Mouse (Mus musculus) MEL (cell line): ENCODE measurements around the gene Ambra1. TPM values are rescaled to one million over a fixed set of nuclear protein-coding genes. Genes with fewer than 3 reads are reported as not detected.

ENCODE experiments used
- DNase-seq: peaks from one replicate; pipeline ENCODE4 v3.0.0; 2011; ENCODE audit warnings: low read depth, low spot score
- H3K27ac ChIP-seq: 2 replicates; pipeline ENCODE4 v1.5.1; 2012; ENCODE audit warnings: low read depth, mild to moderate bottlenecking, control low read depth, low read length, moderate library complexity; ENCODE audit not compliant: control insufficient read depth
- H3K27me3 ChIP-seq, 2 experiments: fragments of 150-350 bp in 1 of 2; sonication (generic) in 1 of 2; 2 replicates each; pipeline ENCODE4 v1.6.1; 2012; ENCODE audit warnings: low read length in 2 of 2, mild to moderate bottlenecking in 2 of 2, improper control_type of control experiment in 1 of 2, moderate library complexity in 1 of 2; ENCODE audit not compliant: insufficient read depth in 2 of 2, control insufficient read depth in 1 of 2
- H3K36me3 ChIP-seq, 2 experiments: 2 replicates each; pipeline ENCODE4 v1.6.1; 2012 to 2014; ENCODE audit warnings: low read length in 2 of 2, improper control_type of control experiment in 1 of 2, inconsistent platforms in 1 of 2, mild to moderate bottlenecking in 1 of 2; ENCODE audit not compliant: insufficient read depth in 2 of 2, control insufficient read depth in 1 of 2
- H3K4me1 ChIP-seq, 2 experiments: fragments of 150-350 bp in 1 of 2; sonication (generic) in 1 of 2; 2 replicates each; pipeline ENCODE4 v1.6.1; 2012; ENCODE audit warnings: low read length in 2 of 2, improper control_type of control experiment in 1 of 2, mild to moderate bottlenecking in 1 of 2; ENCODE audit not compliant: insufficient read depth in 2 of 2, control insufficient read depth in 1 of 2
- H3K4me3 ChIP-seq, 2 experiments: fragments of 150-350 bp in 1 of 2; sonication (generic) in 1 of 2; 2 replicates each; pipeline ENCODE4 v1.5.1; 2012; ENCODE audit warnings: low read depth in 2 of 2, low read length in 2 of 2, mild to moderate bottlenecking in 2 of 2, moderate library complexity in 2 of 2, control low read depth in 1 of 2, improper control_type of control experiment in 1 of 2; ENCODE audit not compliant: control insufficient read depth in 1 of 2, insufficient read depth in 1 of 2
- H3K79me2 ChIP-seq: 2 replicates; pipeline ENCODE4 v1.6.1; 2012; ENCODE audit warnings: mild to moderate bottlenecking, low read length, moderate library complexity; ENCODE audit not compliant: control insufficient read depth, poor library complexity, insufficient read depth
- H3K9ac ChIP-seq: 2 replicates; pipeline ENCODE4 v1.6.1; 2012; ENCODE audit warnings: low read depth, mild to moderate bottlenecking, control low read depth, low read length, moderate library complexity; ENCODE audit not compliant: control insufficient read depth, poor library complexity, severe bottlenecking
- H3K9me3 ChIP-seq: fragments of 150-350 bp; sonication (generic); replicated peaks from 2 replicates; pipeline ENCODE4 v1.6.1; 2012; ENCODE audit warnings: mild to moderate bottlenecking, low read length, improper control_type of control experiment, moderate library complexity; ENCODE audit not compliant: insufficient read depth
- CHD1 ChIP-seq: IDR thresholded peaks from 2 replicates; pipeline ENCODE4 v1.6.1; 2012; ENCODE audit warnings: low read depth, mild to moderate bottlenecking, inconsistent platforms, low read length, improper control_type of control experiment
- E2F4 ChIP-seq: IDR thresholded peaks from 2 replicates; pipeline ENCODE4 v1.6.1; 2011; ENCODE audit warnings: low read depth, low read length, improper control_type of control experiment, borderline replicate concordance
- GATA1 ChIP-seq: IDR thresholded peaks from 2 replicates; pipeline ENCODE4 v1.6.1; 2011; ENCODE audit warnings: low read depth, low read length, improper control_type of control experiment
- MAFK ChIP-seq: IDR thresholded peaks from 2 replicates; pipeline ENCODE4 v1.6.1; 2011; ENCODE audit warnings: low read depth, mild to moderate bottlenecking, low read length, improper control_type of control experiment, borderline replicate concordance
- MAZ ChIP-seq: IDR thresholded peaks from 2 replicates; pipeline ENCODE4 v1.6.1; 2012; ENCODE audit warnings: low read depth, mild to moderate bottlenecking, inconsistent platforms, low read length, improper control_type of control experiment
- MEF2A ChIP-seq: IDR thresholded peaks from 2 replicates; pipeline ENCODE4 v1.6.1; 2014; ENCODE audit warnings: low read depth, mild to moderate bottlenecking, inconsistent platforms, low read length, improper control_type of control experiment; ENCODE audit not compliant: poor library complexity, insufficient replicate concordance, severe bottlenecking; ENCODE audit errors: extremely low read depth
- MXI1 ChIP-seq: IDR thresholded peaks from 2 replicates; pipeline ENCODE4 v1.6.1; 2011; ENCODE audit warnings: mild to moderate bottlenecking, low read depth, low read length, improper control_type of control experiment
- NRF1 ChIP-seq: IDR thresholded peaks from 2 replicates; pipeline ENCODE4 v1.6.1; 2014; ENCODE audit warnings: low read depth, mild to moderate bottlenecking, inconsistent platforms, low read length, improper control_type of control experiment, moderate library complexity; ENCODE audit not compliant: poor library complexity, insufficient read depth, severe bottlenecking
- POLR2A ChIP-seq, 2 experiments: IDR thresholded peaks; 2 replicates each; pipeline ENCODE4 v1.6.1; 2011 to 2012; ENCODE audit warnings: low read length in 2 of 2, mild to moderate bottlenecking in 2 of 2, control low read depth in 1 of 2, improper control_type of control experiment in 1 of 2, low read depth in 1 of 2, moderate library complexity in 1 of 2; ENCODE audit not compliant: control insufficient read depth in 1 of 2, insufficient read depth in 1 of 2, poor library complexity in 1 of 2
- POLR2AphosphoS2 ChIP-seq: IDR thresholded peaks from 2 replicates; pipeline ENCODE4 v1.6.1; 2011; ENCODE audit warnings: low read length, improper control_type of control experiment
- POLR2AphosphoS5 ChIP-seq: IDR thresholded peaks from 2 replicates; pipeline ENCODE4 v1.6.1; 2012; ENCODE audit warnings: low read depth, borderline replicate concordance, mild to moderate bottlenecking, inconsistent platforms, low read length, moderate library complexity, mixed read lengths
- RAD21 ChIP-seq: IDR thresholded peaks from 2 replicates; pipeline ENCODE4 v1.6.1; 2011; ENCODE audit warnings: mild to moderate bottlenecking, low read depth, low read length, improper control_type of control experiment
- SIN3A ChIP-seq: IDR thresholded peaks from 2 replicates; pipeline ENCODE4 v1.6.1; 2012; ENCODE audit warnings: low read length, improper control_type of control experiment, inconsistent platforms
- SMC3 ChIP-seq: IDR thresholded peaks from 2 replicates; pipeline ENCODE4 v1.6.1; 2011; ENCODE audit warnings: low read depth, low read length, improper control_type of control experiment
- TAL1 ChIP-seq: IDR thresholded peaks from 2 replicates; pipeline ENCODE4 v1.6.1; 2012; ENCODE audit warnings: mild to moderate bottlenecking, inconsistent platforms, low read length, moderate library complexity, mixed read lengths
- UBTF ChIP-seq: IDR thresholded peaks from 2 replicates; pipeline ENCODE4 v1.6.1; 2012; ENCODE audit warnings: low read depth, mild to moderate bottlenecking, inconsistent platforms, low read length, improper control_type of control experiment, moderate library complexity, borderline replicate concordance; ENCODE audit not compliant: insufficient read depth
- USF1 ChIP-seq: IDR thresholded peaks from 2 replicates; pipeline ENCODE4 v1.6.1; 2014; ENCODE audit warnings: low read depth, mild to moderate bottlenecking, inconsistent platforms, low read length, improper control_type of control experiment, moderate library complexity
- ZC3H11A ChIP-seq: IDR thresholded peaks from 2 replicates; pipeline ENCODE4 v1.6.1; 2012; ENCODE audit warnings: low read depth, mild to moderate bottlenecking, inconsistent platforms, low read length, improper control_type of control experiment
- ZMIZ1 ChIP-seq: IDR thresholded peaks from 2 replicates; pipeline ENCODE4 v1.6.1; 2012; ENCODE audit warnings: low read depth, mild to moderate bottlenecking, inconsistent platforms, low read length, improper control_type of control experiment, moderate library complexity
- ZNF384 ChIP-seq: IDR thresholded peaks from 2 replicates; pipeline ENCODE4 v1.6.1; 2012; ENCODE audit warnings: low read depth, mild to moderate bottlenecking, inconsistent platforms, low read length, improper control_type of control experiment
- polyA plus RNA-seq, 2 experiments: library from polyadenylated mRNA; stranded (reverse) in 1 of 2; unstranded in 1 of 2; fragments of >175 nt in 1 of 2; fragments of >200 nt in 1 of 2; gene quantifications; 2 replicates each; pipeline versions ENCODE4 v1.2.1 to v1.2.4; 2012; ENCODE audit warnings: low replicate concordance in 2 of 2, low read depth in 1 of 2; ENCODE audit not compliant: insufficient read length in 2 of 2, insufficient read depth in 1 of 2, missing spikeins in 1 of 2
- total RNA-seq: library from RNA; depleted of rRNA; stranded (reverse); fragments of 300-350 nt; gene quantifications from 2 replicates; pipeline ENCODE4 v1.2.3, GENCODE M21; 2012

Gene Ambra1
- total and polyA plus RNA-seq, 3 experiments: 14.6 to 24.7 TPM; not detected in 1

DNA sequence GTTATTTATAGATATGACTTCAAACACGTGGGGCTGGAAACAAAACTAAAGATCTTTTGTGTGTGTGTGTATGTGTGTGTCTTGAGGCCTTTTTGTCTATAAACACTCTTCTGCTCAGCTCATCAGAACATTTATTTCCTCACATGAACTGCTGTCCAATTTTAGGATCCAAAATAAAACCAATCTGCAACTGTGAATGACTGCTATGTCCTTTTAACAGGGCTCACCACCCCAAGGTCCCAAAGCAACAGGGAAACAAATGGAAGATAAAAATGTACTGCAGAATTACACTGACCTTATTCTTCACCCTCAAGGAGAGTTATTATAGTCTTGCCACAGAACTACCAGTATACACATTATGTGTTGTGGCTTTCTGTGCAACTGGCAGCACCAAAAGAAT is 30.7 kb upstream of the Ambra1 start:
- H3K27ac ChIP-seq: no peak overlapping the region
- DNase-seq: no peak
- no peaks in the 10 kb centered on the region for H3K4me1 ChIP-seq
- H3K36me3 ChIP-seq: no peaks in the 10 kb centered on the region
- H3K4me3 ChIP-seq: no peak overlapping the region
- no peak for TF ChIP-seq POLR2AphosphoS5
- TF ChIP-seq POLR2AphosphoS2: no peak
- TF ChIP-seq, all 39 proteins: peak for 0
- H3K9me3 ChIP-seq: no peaks in the 10 kb centered on the region
- no peaks in the 10 kb centered on the region for H3K79me2 ChIP-seq
- H3K9ac ChIP-seq: no peak overlapping the region
- H3K27me3 ChIP-seq: no peaks in the 10 kb centered on the region

GRCm38 (mm10) chr2:91701366-91701765 is 28.6 kb upstream of the Ambra1 start:
- H3K4me3 ChIP-seq: no peak overlapping the region
- no peaks in the 10 kb centered on the region for H3K27me3 ChIP-seq
- DNase-seq: no peak
- H3K9me3 ChIP-seq: no peaks in the 10 kb centered on the region
- no peaks in the 10 kb centered on the region for H3K79me2 ChIP-seq
- no peak overlapping the region for H3K27ac ChIP-seq
- no peaks in the 10 kb centered on the region for H3K4me1 ChIP-seq
- TF ChIP-seq TAL1 (no peak), MXI1 (no peak), NRF1 (no peak), POLR2AphosphoS5 (no peak), UBTF (no peak), POLR2A (IDR thresholded peaks at IDR 0.05; ENCODE audit: control insufficient read depth in 1 of 2, insufficient read depth in 1 of 2, low read depth in 1 of 2, low read length in 2 of 2, poor library complexity in 1 of 2) (no peak), CHD1 (no peak), MAZ (no peak), ZMIZ1 (no peak), USF1 (no peak), ZNF384 (no peak), GATA1 (no peak), SIN3A (no peak), MEF2A (no peak), RAD21 (no peak), SMC3 (no peak), E2F4 (no peak), ZC3H11A (no peak), MAFK (no peak)
- peaks cover 0 to 1% of the 10 kb centered on the region in 2 experiments; a peak in 1 of 4 replicates for H3K36me3 ChIP-seq
- H3K9ac ChIP-seq: no peak overlapping the region
